Mouse (Mus musculus) midbrain, embryonic 11.5 days (tissue): ENCODE results near the gene Dlg2. TPM values are rescaled to one million over a fixed set of nuclear protein-coding genes. Genes with fewer than 3 reads are reported as not detected.
A peak's percentile ranks its signal among the peaks of the same experiment; 100 is the strongest.

Source experiments
- ATAC-seq: fragments of 200-750 bp; cut with Nextera tagmentation; 2 replicates; pipeline ENCODE4 v1.8.0; 2017; ENCODE audit warnings: moderate TSS enrichment, moderate library complexity; ENCODE audit not compliant: low FRiP score
- DNase-seq: peaks from one replicate; pipeline ENCODE4 v3.0.0; 2015; ENCODE audit warnings: low spot score; ENCODE audit errors: missing footprints
- H3K27ac ChIP-seq: fragments of 300-500 bp; sonication (generic); 2 replicates; pipeline ENCODE4 v1.5.1; 2014; ENCODE audit warnings: low read depth, low read length
- H3K27me3 ChIP-seq: fragments of 300-500 bp; sonication (generic); 2 replicates; pipeline ENCODE4 v1.6.1; 2014; ENCODE audit warnings: mild to moderate bottlenecking, low read length, moderate library complexity, mixed read lengths; ENCODE audit not compliant: control insufficient read depth, insufficient read depth
- H3K36me3 ChIP-seq: fragments of 300-500 bp; sonication (generic); 2 replicates; pipeline ENCODE4 v1.6.1; 2014; ENCODE audit warnings: mild to moderate bottlenecking, low read length, moderate library complexity, mixed read lengths; ENCODE audit not compliant: control insufficient read depth, insufficient read depth
- H3K4me1 ChIP-seq: fragments of 300-500 bp; sonication (generic); 2 replicates; pipeline ENCODE4 v1.6.1; 2014; ENCODE audit warnings: low read length; ENCODE audit not compliant: control insufficient read depth, insufficient read depth
- H3K4me2 ChIP-seq: fragments of 300-500 bp; sonication (generic); 2 replicates; pipeline ENCODE4 v1.6.1; 2014; ENCODE audit warnings: mild to moderate bottlenecking, moderate library complexity
- H3K4me3 ChIP-seq: fragments of 300-500 bp; sonication (generic); 2 replicates; pipeline ENCODE4 v1.5.1; 2014; ENCODE audit warnings: low read depth, low read length
- H3K9ac ChIP-seq: fragments of 300-500 bp; sonication (generic); 2 replicates; pipeline ENCODE4 v1.6.1; 2014; ENCODE audit warnings: low read length
- H3K9me3 ChIP-seq: fragments of 300-500 bp; sonication (generic); 2 replicates; pipeline ENCODE4 v1.6.1; 2016; ENCODE audit warnings: low read length; ENCODE audit not compliant: control insufficient read depth
- whole genome bisulfite sequencing: fragments of 180-500 bp; shearing (Covaris S2); extraction: QIAGEN DNeasy Blood & Tissue Kit; methylation state at CpG from one replicate; pipeline ENCODE4 v1.1.7; 2014; 5-methylcytosine and 5-hydroxymethylcytosine counted together
- polyA plus RNA-seq: library from polyadenylated mRNA; unstranded; fragments of >200 nt; fragmentation: Nextera tagmentation; extraction: Ambion mirVana; gene quantifications from 2 replicates; pipeline ENCODE4 v1.2.1, GENCODE M21; 2014

Gene Dlg2
- polyA plus RNA-seq, 1 experiment from 2014 or later: 1.8 TPM

GRCm38 (mm10) chr7:92442082-92442481 is 1965.6 kb downstream of the Dlg2 start:
- WGBS: 77% methylated on average over 4 of the region's 4 CpGs
- ATAC-seq: no peak
- peak; percentile 72 for DNase-seq

GRCm38 (mm10) chr7:92447938-92448337 is 1971.5 kb downstream of the Dlg2 start:
- Histone ChIP-seq H3K4me1 (no peaks in the 10 kb centered on the region), H3K27ac (no peak overlapping the region), H3K4me3 (no peak overlapping the region), H3K4me2 (no peak overlapping the region), H3K27me3 (no peaks in the 10 kb centered on the region), H3K36me3 (no peaks in the 10 kb centered on the region), H3K9me3 (no peaks in the 10 kb centered on the region), H3K9ac (no peak overlapping the region)
- no peak for ATAC-seq
- DNase-seq: no peak
- 82% methylated on average over 6 of the region's 6 CpGs for WGBS

More at GRCm38 (mm10) chr7:92442082-92442481, 1965.6 kb downstream of the Dlg2 start:
- H3K27ac ChIP-seq: no peak overlapping the region
- H3K27me3 ChIP-seq: no peaks in the 10 kb centered on the region
- no peak overlapping the region for H3K4me3 ChIP-seq
- H3K4me2 ChIP-seq: no peak overlapping the region
- H3K36me3 ChIP-seq: no peaks in the 10 kb centered on the region
- no peaks in the 10 kb centered on the region for H3K4me1 ChIP-seq
- no peaks in the 10 kb centered on the region for H3K9me3 ChIP-seq
- H3K9ac ChIP-seq: no peak overlapping the region

- 86% methylated on average over 7 of the region's 7 CpGs for WGBS
- DNase-seq (no peak), ATAC-seq (no peak)
- Histone ChIP-seq H3K4me1 (no peaks in the 10 kb centered on the region), H3K9me3 (no peaks in the 10 kb centered on the region), H3K9ac (no peak overlapping the region), H3K4me2 (no peak overlapping the region), H3K27ac (no peak overlapping the region), H3K27me3 (no peaks in the 10 kb centered on the region), H3K36me3 (no peaks in the 10 kb centered on the region), H3K4me3 (no peak overlapping the region)
Measured at GRCm38 (mm10) chr7:92448782-92449575, 1972.5 kb downstream of the Dlg2 start.

GRCm38 (mm10) chr7:92454176-92454575 is 1977.7 kb downstream of the Dlg2 start:
- Histone ChIP-seq H3K9me3 (no peaks in the 10 kb centered on the region), H3K36me3 (no peaks in the 10 kb centered on the region), H3K27ac (no peak overlapping the region), H3K4me1 (no peaks in the 10 kb centered on the region), H3K9ac (no peak overlapping the region), H3K4me3 (no peak overlapping the region), H3K4me2 (no peak overlapping the region), H3K27me3 (no peaks in the 10 kb centered on the region)
- 70% methylated on average over 2 of the region's 2 CpGs for WGBS
- no peak for DNase-seq
- no peak for ATAC-seq

GRCm38 (mm10) chr7:92455927-92456326 is 1979.5 kb downstream of the Dlg2 start:
- H3K4me2 ChIP-seq: no peak overlapping the region
- no peaks in the 10 kb centered on the region for H3K27me3 ChIP-seq
- no peaks in the 10 kb centered on the region for H3K9me3 ChIP-seq
- DNase-seq (no peak), ATAC-seq (no peak)
- H3K9ac ChIP-seq: no peak overlapping the region
- H3K27ac ChIP-seq: no peak overlapping the region
- H3K4me3 ChIP-seq: no peak overlapping the region
- WGBS: 61% methylated on average over 5 of the region's 5 CpGs
- H3K36me3 ChIP-seq: no peaks in the 10 kb centered on the region
- H3K4me1 ChIP-seq: no peaks in the 10 kb centered on the region

GRCm38 (mm10) chr7:92457791-92458190 is 1981.3 kb downstream of the Dlg2 start:
- Histone ChIP-seq H3K4me1 (no peaks in the 10 kb centered on the region), H3K9ac (no peak overlapping the region), H3K27me3 (no peaks in the 10 kb centered on the region), H3K9me3 (no peaks in the 10 kb centered on the region), H3K4me2 (no peak overlapping the region), H3K36me3 (no peaks in the 10 kb centered on the region), H3K4me3 (no peak overlapping the region), H3K27ac (no peak overlapping the region)
- WGBS: 30% methylated on average over 4 of the region's 4 CpGs
- no peak for DNase-seq
- ATAC-seq: no peak

GRCm38 (mm10) chr7:92458308-92458707 is 1981.8 kb downstream of the Dlg2 start:
- ATAC-seq (no peak), DNase-seq (no peak)
- Histone ChIP-seq H3K36me3 (no peaks in the 10 kb centered on the region), H3K27ac (no peak overlapping the region), H3K9me3 (no peaks in the 10 kb centered on the region), H3K4me2 (no peak overlapping the region), H3K9ac (no peak overlapping the region), H3K4me1 (no peaks in the 10 kb centered on the region), H3K27me3 (no peaks in the 10 kb centered on the region), H3K4me3 (no peak overlapping the region)
- WGBS: 81% methylated on average over 4 of the region's 4 CpGs

GRCm38 (mm10) chr7:92460578-92460977 is 1984.1 kb downstream of the Dlg2 start:
- H3K9me3 ChIP-seq: no peaks in the 10 kb centered on the region
- no peak overlapping the region for H3K4me2 ChIP-seq
- no peak overlapping the region for H3K27ac ChIP-seq
- H3K9ac ChIP-seq: no peak overlapping the region
- no peaks in the 10 kb centered on the region for H3K27me3 ChIP-seq
- DNase-seq: no peak
- H3K4me1 ChIP-seq: no peaks in the 10 kb centered on the region
- no peak for ATAC-seq
- no peak overlapping the region for H3K4me3 ChIP-seq
- H3K36me3 ChIP-seq: no peaks in the 10 kb centered on the region

GRCm38 (mm10) chr7:92461256-92461655 is 1984.8 kb downstream of the Dlg2 start:
- no peaks in the 10 kb centered on the region for H3K4me1 ChIP-seq
- no peak overlapping the region for H3K4me3 ChIP-seq
- no peak overlapping the region for H3K27ac ChIP-seq
- H3K9me3 ChIP-seq: no peaks in the 10 kb centered on the region
- H3K4me2 ChIP-seq: no peak overlapping the region
- WGBS: 82% methylated on average over 3 of the region's 3 CpGs
- ATAC-seq (no peak), DNase-seq (peak; percentile 79)
- no peaks in the 10 kb centered on the region for H3K27me3 ChIP-seq
- H3K36me3 ChIP-seq: no peaks in the 10 kb centered on the region
- no peak overlapping the region for H3K9ac ChIP-seq
